Mouse (Mus musculus) forebrain, embryonic 13.5 days (tissue): ENCODE measurements around the gene Polr2e. TPM values are rescaled to one million over a fixed set of nuclear protein-coding genes. Genes with fewer than 3 reads are reported as not detected.
A peak's percentile ranks its signal among the peaks of the same experiment; 100 is the strongest.
"Not testable (repeated sequence)": the region's sequence is repeated elsewhere in the genome, so short reads cannot be mapped to it uniquely, and the experiment has no call there.

Experiments used
- ATAC-seq: fragments of 200-750 bp; cut with Nextera tagmentation; 2 replicates; pipeline ENCODE4 v1.8.0; 2017
- H3K27ac ChIP-seq: fragments of 300-500 bp; sonication (generic); 2 replicates; pipeline ENCODE4 v1.5.1; 2015; ENCODE audit warnings: inconsistent platforms, mild to moderate bottlenecking, moderate library complexity
- H3K27me3 ChIP-seq: fragments of 300-500 bp; sonication (generic); 2 replicates; pipeline ENCODE4 v1.6.1; 2015; ENCODE audit warnings: mild to moderate bottlenecking, inconsistent platforms
- H3K36me3 ChIP-seq: fragments of 300-500 bp; sonication (generic); 2 replicates; pipeline ENCODE4 v1.6.1; 2015; ENCODE audit warnings: mild to moderate bottlenecking, inconsistent platforms; ENCODE audit not compliant: poor library complexity, severe bottlenecking
- H3K4me1 ChIP-seq: fragments of 300-500 bp; sonication (generic); 2 replicates; pipeline ENCODE4 v1.6.1; 2015; ENCODE audit warnings: inconsistent platforms
- H3K4me2 ChIP-seq: fragments of 300-500 bp; sonication (generic); 2 replicates; pipeline ENCODE4 v1.6.1; 2015; ENCODE audit warnings: inconsistent platforms, mild to moderate bottlenecking, moderate library complexity
- H3K4me3 ChIP-seq: fragments of 300-500 bp; sonication (generic); 2 replicates; pipeline ENCODE4 v1.5.1; 2015; ENCODE audit warnings: mild to moderate bottlenecking, inconsistent platforms
- H3K9ac ChIP-seq: fragments of 300-500 bp; sonication (generic); 2 replicates; pipeline ENCODE4 v1.6.1; 2015; ENCODE audit warnings: mild to moderate bottlenecking, inconsistent platforms
- H3K9me3 ChIP-seq: fragments of 300-500 bp; sonication (generic); replicated peaks from 2 replicates; pipeline ENCODE4 v1.6.1; 2016; ENCODE audit warnings: inconsistent platforms
- WGBS: fragments of 180-500 bp; shearing (Covaris S2); methylation state at CpG from one replicate; pipeline ENCODE4 v1.1.7; 2015; 5-methylcytosine and 5-hydroxymethylcytosine counted together
- polyA plus RNA-seq: library from polyadenylated mRNA; unstranded; fragments of >200 nt; fragmentation: Nextera tagmentation; extraction: Ambion mirVana; gene quantifications from 2 replicates; pipeline ENCODE4 v1.2.1, GENCODE M21; 2015

Polr2e gene
- polyA plus RNA-seq, 1 experiment from 2014 or later: 193 TPM

DNA sequence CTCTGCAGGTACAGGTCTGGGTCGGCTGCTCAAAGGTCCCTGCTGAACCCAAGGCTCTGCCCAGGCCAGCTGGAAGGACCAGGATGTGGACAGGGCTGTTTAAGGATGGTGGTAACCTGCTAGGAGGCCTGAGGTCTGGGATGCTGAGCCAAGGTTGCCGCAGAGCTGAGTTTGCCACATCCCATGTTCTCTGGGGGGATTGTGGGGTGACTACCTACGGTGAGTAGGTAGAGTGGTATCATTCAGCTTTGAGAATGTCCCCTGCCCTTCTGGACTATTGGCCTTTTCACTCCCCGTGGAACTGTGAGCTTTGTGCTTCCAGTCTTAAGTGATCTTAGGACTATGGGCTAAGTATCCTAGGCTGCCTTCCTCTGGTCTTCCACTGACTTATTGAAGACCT is 16.9 kb upstream of the Polr2e start:
- H3K9ac ChIP-seq: no peak overlapping the region
- ATAC-seq: no peak
- 95% methylated on average over 4 of the region's 4 CpGs for WGBS
- H3K9me3 ChIP-seq: no peaks in the 10 kb centered on the region
- H3K4me1 ChIP-seq: peaks cover 18% of the 10 kb centered on the region
- H3K4me3 ChIP-seq: no peak overlapping the region
- H3K27me3 ChIP-seq: no peaks in the 10 kb centered on the region
- H3K4me2 ChIP-seq: no peak overlapping the region
- H3K27ac ChIP-seq: no peak overlapping the region
- peaks cover 62% of the 10 kb centered on the region for H3K36me3 ChIP-seq

DNA sequence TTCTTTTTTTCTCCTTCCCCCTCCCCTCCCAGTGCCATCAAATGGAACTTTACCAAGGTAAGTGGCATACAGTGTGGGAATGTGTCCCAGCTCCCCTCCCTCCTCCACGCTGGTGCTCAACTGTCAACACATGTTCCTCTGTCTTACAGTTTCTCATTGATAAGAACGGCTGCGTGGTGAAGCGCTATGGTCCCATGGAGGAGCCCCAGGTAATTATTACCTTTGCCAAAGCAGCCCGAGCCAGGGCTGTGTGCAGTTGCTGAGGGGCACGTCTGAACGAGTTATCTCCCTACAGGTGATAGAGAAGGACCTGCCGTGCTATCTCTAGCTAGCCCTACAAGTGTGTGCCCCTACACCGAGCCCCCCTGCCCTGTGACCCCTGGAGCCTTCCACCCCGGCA is 16.3 kb upstream of the Polr2e start:
- Histone ChIP-seq H3K9ac (no peak overlapping the region), H3K36me3 (peaks cover 56% of the 10 kb centered on the region), H3K9me3 (no peaks in the 10 kb centered on the region)

DNA sequence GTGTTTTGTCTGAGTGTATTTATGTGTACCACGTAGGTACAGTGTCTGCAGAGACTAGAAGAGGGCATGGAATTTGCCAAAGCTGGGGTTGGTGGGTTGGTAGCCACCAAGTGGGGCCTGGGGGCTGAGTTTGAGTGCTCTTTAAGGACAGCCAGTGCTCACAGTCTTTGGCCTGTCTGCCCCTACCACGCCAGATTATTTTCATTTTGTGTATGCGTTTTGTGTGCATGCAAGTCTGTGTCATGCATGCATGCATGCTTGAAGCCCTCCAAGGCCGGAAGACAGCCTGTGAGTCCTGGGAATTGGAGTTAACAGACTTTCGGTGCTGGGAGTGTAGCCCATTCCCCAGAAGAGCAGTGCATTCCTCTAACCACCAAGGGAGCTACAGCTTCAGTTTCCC is 15.8 kb upstream of the Polr2e start:
- no peak for ATAC-seq
- H3K27ac ChIP-seq: no peak overlapping the region
- H3K9me3 ChIP-seq: no peaks in the 10 kb centered on the region
- peaks cover 51% of the 10 kb centered on the region for H3K36me3 ChIP-seq
- peaks cover 18% of the 10 kb centered on the region for H3K4me1 ChIP-seq
- no peaks in the 10 kb centered on the region for H3K27me3 ChIP-seq
- H3K4me2 ChIP-seq: peak overlapping the region; percentile 84
- 84% methylated on average over 5 of the region's 5 CpGs for WGBS
- H3K4me3 ChIP-seq: peak overlapping the region; percentile 85
- H3K9ac ChIP-seq: peak overlapping the region; percentile 94

More for the DNA sequence above, 16.3 kb upstream of the Polr2e start:
- WGBS: 90% methylated on average over 9 of the region's 10 CpGs
- Histone ChIP-seq H3K27ac (no peak overlapping the region), H3K27me3 (no peaks in the 10 kb centered on the region), H3K4me1 (peaks cover 18% of the 10 kb centered on the region), H3K4me3 (no peak overlapping the region), H3K4me2 (no peak overlapping the region)
- ATAC-seq: no peak

DNA sequence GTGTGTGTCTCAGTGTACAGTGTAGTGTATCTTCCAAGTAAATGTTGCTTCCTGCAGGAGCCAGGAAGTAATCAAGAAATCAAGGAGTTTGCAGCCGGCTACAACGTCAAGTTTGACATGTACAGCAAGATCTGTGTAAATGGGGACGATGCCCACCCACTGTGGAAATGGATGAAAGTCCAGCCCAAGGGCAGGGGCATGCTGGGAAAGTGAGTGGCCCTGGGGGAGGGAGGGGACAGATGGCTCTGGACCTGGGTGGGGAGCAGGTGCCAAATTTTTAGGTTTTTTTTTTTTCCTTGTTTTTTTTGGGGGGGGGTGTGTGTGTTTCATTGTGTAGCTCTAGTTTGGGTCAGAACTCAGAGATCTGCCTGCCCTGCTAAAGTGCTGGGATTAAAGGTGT is 15.3 kb upstream of the Polr2e start:
- peaks cover 46% of the 10 kb centered on the region for H3K36me3 ChIP-seq
- ATAC-seq, H3K9me3 ChIP-seq, H3K27me3 ChIP-seq: not testable (repeated sequence)
- H3K4me2 ChIP-seq: peak overlapping the region; percentile 84
- 48% methylated on average over 3 of the region's 3 CpGs for WGBS
- H3K27ac ChIP-seq: 0 out of 2 replicates have a peak overlapping the region, but pooled peaks have one; percentile 96
- H3K4me1 ChIP-seq: peaks cover 18% of the 10 kb centered on the region
- peak overlapping the region; percentile 85 for H3K4me3 ChIP-seq
- H3K9ac ChIP-seq: peak overlapping the region; percentile 94

DNA sequence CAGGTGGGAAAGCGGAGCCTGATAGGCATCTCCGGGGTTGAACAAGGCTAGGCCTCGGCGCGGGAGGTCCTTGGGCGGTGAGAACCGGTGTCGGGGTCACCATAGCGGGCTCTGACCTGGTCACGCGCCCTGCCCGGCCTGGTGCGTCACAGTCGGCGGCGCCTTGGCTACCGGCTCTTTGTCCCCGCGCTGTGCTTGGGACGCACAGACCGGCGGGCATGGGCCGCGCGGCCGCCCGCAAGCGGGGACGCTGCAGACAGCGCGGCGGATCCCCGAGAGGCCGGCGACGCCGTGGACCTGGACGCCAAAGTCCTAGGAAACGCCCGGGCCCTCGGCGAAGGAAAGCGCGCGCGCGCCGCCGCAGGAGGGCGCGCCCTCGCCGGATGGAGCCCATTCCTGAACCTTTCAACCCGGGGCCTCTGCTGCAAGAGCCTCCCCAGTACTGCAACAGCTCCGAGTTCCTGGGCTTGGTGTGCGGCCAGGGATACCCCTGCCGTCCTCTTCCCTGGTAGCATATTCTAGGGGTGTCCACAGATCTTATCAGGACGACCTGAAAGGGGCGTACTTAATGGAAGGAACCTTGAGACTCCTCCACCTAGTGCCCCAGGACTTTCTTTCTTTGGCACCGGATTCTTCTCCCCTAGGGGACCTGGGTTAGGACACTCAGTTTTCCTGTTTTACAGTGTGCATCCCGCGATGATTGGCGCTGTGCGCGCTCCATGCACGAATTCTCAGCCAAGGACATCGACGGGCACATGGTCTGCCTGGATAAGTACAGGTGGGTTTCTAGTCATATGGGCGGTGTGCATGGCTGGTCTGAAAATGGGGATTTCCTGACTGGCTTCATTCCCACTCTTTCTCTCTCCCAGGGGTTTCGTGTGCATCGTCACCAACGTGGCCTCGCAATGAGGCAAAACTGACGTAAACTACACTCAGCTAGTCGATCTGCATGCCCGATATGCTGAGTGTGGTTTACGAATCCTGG is 14.5 kb upstream of the Polr2e start:
- Histone ChIP-seq H3K9me3 (no peaks in the 10 kb centered on the region), H3K4me1 (peaks cover 18% of the 10 kb centered on the region), H3K4me2 (peak overlapping the region; percentile 84), H3K9ac (peak overlapping the region; percentile 94), H3K36me3 (peaks cover 38% of the 10 kb centered on the region), H3K4me3 (peak overlapping the region; percentile 85), H3K27ac (peak overlapping the region; percentile 96), H3K27me3 (no peaks in the 10 kb centered on the region)
- peak; percentile 50 for ATAC-seq
- WGBS: 2% methylated on average over 73 of the region's 77 CpGs

DNA sequence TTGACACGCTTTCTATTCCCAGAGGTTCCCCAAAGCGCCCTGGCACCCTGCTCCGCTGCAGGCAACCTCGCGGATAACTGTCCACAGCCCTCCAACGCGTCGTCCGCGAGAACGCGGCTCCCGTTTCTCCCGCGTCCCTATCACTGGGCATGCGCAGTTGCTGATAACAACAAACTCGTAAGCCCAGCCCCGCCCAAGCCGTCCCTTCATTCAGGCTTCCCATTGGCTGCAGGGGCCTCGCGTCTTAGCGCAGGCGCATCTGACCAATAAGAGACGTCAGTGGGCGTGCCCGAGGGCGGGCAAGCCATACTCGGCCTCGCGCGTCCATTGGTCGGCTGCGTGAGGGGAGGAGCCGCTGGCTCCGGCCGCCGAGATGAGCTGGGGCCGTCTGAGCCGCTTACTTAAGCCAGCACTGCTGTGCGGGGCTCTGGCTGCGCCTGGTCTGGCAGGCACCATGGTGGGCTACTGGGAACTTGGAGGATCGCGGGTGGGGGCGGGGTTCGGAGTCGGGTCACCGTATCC is 13.7 kb upstream of the Polr2e start:
- peaks cover 20% of the 10 kb centered on the region for H3K4me1 ChIP-seq
- peaks cover 30% of the 10 kb centered on the region for H3K36me3 ChIP-seq
- peak overlapping the region; percentile 94 for H3K9ac ChIP-seq
- WGBS: under 1% methylated on average over 47 of the region's 47 CpGs
- peak overlapping the region; percentile 84 for H3K4me2 ChIP-seq
- peak; percentile 97 for ATAC-seq
- H3K9me3 ChIP-seq: no peaks in the 10 kb centered on the region
- H3K27me3 ChIP-seq: no peaks in the 10 kb centered on the region
- peak overlapping the region; percentile 96 for H3K27ac ChIP-seq
- H3K4me3 ChIP-seq: peak overlapping the region; percentile 85

DNA sequence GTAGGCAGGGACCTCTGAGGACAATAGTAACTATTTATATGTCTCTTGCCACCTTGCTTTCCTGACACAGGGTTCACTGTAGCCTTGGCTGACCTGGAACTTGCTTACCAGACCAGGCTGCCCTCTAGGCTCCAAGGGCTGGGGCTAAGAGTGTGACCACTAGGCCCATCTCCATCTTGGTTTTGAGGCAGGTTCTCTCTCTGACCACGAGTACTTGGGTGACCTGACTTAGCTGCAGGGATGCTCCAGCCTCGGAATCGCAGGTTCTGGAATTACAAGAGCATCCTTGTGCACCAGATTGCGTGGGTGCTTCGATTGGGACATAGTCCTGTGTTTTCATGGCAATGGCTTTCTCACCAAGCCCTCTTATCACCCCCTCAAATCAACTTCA is 12.8 kb upstream of the Polr2e start:
- no peak overlapping the region for H3K9ac ChIP-seq

DNA sequence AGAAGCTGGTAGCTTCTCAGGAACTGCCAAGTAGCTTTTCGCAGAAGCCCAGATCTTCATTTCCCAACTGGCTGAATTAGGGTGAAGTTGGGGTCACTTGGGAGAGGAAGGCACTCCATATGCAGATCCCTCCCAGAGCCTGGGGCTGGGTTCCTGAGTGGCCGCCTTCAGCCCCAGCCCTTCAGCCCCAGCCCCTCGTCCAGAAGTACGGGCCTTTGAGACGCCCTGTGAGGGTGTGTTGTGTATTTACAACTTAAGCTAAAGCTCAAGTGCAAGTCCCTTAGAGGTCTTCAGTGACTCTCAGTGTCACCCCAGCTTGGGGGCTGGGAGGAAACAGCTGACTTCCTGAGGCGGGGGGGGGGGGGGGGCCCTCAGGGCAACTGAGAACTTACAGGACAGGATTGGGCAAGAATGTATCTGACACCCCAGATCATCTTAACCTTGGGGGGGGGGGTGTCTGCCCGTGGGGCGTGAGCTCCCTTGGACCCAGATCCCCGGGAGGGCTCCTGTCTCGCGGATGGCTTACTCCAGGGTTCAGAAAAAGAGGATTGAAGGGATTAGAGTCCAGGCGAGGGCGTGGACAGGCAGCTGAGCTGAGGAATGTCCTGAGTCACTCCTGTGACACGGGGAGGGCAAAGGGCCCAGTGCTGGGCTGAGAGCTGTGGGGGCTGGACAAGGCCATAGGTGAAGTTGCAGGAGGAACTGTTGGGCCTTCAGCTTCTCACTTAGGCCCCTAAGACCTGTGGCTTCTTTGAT is 12.2 kb upstream of the Polr2e start:
- no peak overlapping the region for H3K27ac ChIP-seq
- peaks cover 34% of the 10 kb centered on the region for H3K4me1 ChIP-seq
- WGBS: 22% methylated on average over 13 of the region's 14 CpGs
- H3K36me3 ChIP-seq: peaks cover 15% of the 10 kb centered on the region
- ATAC-seq: no peak
- peak overlapping the region; percentile 13; the same call in 1 of the 2 replicates for H3K9ac ChIP-seq
- H3K4me2 ChIP-seq: no peak overlapping the region
- H3K9me3 ChIP-seq: no peaks in the 10 kb centered on the region
- no peak overlapping the region for H3K4me3 ChIP-seq
- H3K27me3 ChIP-seq: no peaks in the 10 kb centered on the region

More for the DNA sequence above, 12.8 kb upstream of the Polr2e start:
- H3K4me3 ChIP-seq: no peak overlapping the region
- H3K9me3 ChIP-seq: no peaks in the 10 kb centered on the region
- peaks cover 30% of the 10 kb centered on the region for H3K4me1 ChIP-seq
- peaks cover 21% of the 10 kb centered on the region for H3K36me3 ChIP-seq
- 84% methylated on average over 5 of the region's 5 CpGs for WGBS
- no peak overlapping the region for H3K4me2 ChIP-seq
- no peak for ATAC-seq
- no peaks in the 10 kb centered on the region for H3K27me3 ChIP-seq
- H3K27ac ChIP-seq: no peak overlapping the region

DNA sequence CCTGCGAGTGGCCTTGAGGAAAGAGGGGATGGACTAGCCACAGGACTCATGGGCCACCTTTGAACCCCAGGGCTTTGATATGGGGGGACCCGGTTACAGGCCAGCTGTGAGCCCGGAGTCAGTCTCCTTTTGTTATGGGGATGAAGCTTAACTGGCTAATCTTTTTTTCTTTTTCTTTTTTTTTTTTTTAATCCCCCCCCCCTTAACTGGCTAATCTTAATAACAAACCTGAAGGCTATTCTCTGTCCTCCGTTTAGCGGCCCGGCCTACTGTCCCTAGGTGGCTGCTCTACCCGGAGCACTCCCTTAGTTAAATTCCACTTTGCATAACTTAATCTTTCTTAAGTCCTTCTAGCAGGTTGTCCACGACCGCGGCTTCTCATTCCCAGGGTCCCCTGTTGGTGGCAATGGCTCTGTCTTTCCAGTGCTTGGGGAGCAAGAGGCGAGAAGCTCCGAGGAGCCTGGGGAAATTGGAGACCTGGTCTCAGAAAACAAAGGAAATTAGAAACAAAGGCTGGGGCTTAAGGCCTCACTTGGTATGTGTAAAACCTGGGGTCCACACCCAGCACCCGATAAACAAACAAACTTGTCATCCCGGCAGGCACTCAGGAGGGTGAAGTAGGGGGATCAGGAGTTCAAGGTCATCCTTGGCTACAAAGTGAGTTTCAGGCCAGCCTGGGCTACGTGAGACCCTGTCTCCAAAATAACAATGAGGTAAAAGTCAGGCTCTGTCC is 11.5 kb upstream of the Polr2e start:
- Histone ChIP-seq H3K4me1 (peaks cover 34% of the 10 kb centered on the region), H3K9ac (peak overlapping the region; percentile 13; the same call in 1 of the 2 replicates), H3K36me3 (peaks cover 8% of the 10 kb centered on the region; the same call in 1 of the 2 replicates), H3K4me3 (no peak overlapping the region), H3K9me3 (no peaks in the 10 kb centered on the region), H3K4me2 (no peak overlapping the region), H3K27ac (no peak overlapping the region), H3K27me3 (no peaks in the 10 kb centered on the region)
- WGBS: 14% methylated on average over 15 of the region's 15 CpGs
- no peak for ATAC-seq

DNA sequence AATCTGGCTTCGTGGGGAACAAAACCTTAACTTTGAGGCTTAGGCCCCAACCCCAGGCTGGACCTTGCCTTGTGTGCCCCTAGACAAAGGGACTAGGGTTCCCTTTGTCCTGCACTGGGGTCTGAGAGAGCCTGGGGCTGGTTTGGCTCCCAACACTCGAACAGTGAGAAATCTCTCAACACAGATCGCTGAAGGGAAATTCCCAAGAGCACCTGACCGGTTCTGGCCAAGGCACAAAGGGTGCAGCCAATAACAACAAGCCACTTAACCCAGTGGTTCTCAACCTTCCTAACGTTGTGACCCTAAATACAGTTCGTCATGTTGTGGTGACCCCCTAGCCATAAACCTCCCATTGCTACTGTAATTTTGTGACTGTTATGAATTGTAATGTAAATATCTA is 10.6 kb upstream of the Polr2e start:
- no peaks in the 10 kb centered on the region for H3K27me3 ChIP-seq
- no peak for ATAC-seq
- H3K4me1 ChIP-seq: peaks cover 31% of the 10 kb centered on the region
- WGBS: 11% methylated on average over 6 of the region's 6 CpGs
- peak overlapping the region; percentile 30; the same call in 1 of the 2 replicates for H3K9ac ChIP-seq
- no peaks in the 10 kb centered on the region for H3K36me3 ChIP-seq
- H3K4me3 ChIP-seq: no peak overlapping the region
- H3K27ac ChIP-seq: no peak overlapping the region
- H3K4me2 ChIP-seq: no peak overlapping the region
- H3K9me3 ChIP-seq: no peaks in the 10 kb centered on the region

DNA sequence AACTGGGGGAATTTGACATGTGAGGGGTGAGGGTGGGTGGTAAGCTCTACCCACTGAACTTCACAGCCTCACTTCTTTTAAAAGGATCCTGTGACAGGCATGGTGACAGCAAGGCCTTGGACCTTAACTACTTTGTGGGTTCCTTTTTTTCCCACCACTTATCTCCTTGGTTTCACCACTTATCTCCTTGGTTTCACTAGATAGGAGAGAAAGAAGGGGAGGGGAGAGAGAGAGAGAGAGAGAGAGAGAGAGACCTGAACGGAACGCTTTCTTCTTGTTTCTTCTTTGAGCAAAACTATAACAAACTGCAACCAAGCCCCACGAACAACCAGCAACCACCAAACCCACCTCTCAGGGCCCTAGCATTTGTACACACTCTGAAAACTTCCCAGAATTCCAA is 9.2 kb upstream of the Polr2e start:
- no peak for ATAC-seq
- WGBS: 79% methylated on average over 3 of the region's 3 CpGs
- no peaks in the 10 kb centered on the region for H3K27me3 ChIP-seq
- H3K4me1 ChIP-seq: peaks cover 19% of the 10 kb centered on the region
- H3K27ac ChIP-seq: peak overlapping the region; percentile 11; the same call in 1 of the 2 replicates
- H3K4me2 ChIP-seq: no peak overlapping the region
- no peaks in the 10 kb centered on the region for H3K9me3 ChIP-seq
- H3K9ac ChIP-seq: no peak overlapping the region
- H3K4me3 ChIP-seq: no peak overlapping the region
- no peaks in the 10 kb centered on the region for H3K36me3 ChIP-seq
